Mouse (Mus musculus): ENCODE results near the gene Cenps. TPM values are rescaled to one million over a fixed set of nuclear protein-coding genes. Genes with fewer than 3 reads are reported as not detected.
A peak's percentile ranks its signal among the peaks of the same experiment; 100 is the strongest.
"Not testable (repeated sequence)": the region's sequence is repeated elsewhere in the genome, so short reads cannot be mapped to it uniquely, and the experiment has no call there.

The Cenps gene
- polyA plus RNA-seq, 1 experiment from 2014 or later: 46.6 TPM

DNA sequence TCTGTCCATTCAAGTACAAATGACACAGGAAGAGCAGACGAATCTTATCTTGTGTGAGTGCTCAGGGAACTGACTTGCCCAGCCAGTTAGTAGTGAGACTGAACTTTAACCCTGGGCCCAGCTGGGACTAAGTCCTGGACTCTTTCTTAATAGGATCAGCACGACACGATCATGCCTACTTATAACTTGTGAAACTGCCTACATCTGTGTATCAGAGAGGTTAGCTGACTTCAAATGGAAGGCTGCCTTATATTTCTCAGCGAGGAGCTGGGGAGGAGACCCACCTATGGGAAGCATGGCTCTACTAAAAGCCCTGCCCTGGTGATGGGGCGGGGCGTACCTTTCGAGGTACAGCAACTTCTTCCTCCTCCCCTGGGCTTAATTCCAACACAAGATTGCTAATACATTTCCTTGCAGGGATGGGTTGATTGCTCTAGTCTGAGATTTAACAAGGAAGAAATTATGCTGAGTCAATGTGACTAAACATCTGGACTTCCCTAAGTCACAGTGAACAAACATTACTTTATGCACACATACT is 33.0 kb upstream of the Cenps start:
- Histone ChIP-seq H3K4me3 (no peak overlapping the region), H3K4me2 (no peak overlapping the region), H3K4me1 (peaks cover 20% of the 10 kb centered on the region), H3K36me3 (no peaks in the 10 kb centered on the region), H3K9ac (no peak overlapping the region), H3K27ac (no peak overlapping the region), H3K27me3 (no peaks in the 10 kb centered on the region), H3K9me3 (no peaks in the 10 kb centered on the region)
- ATAC-seq (ENCODE audit: insufficient number of reproducible peaks, insufficient read depth, low FRiP score, low TSS enrichment, low read depth): no peak
- WGBS: 53% methylated on average over 7 of the region's 7 CpGs

DNA sequence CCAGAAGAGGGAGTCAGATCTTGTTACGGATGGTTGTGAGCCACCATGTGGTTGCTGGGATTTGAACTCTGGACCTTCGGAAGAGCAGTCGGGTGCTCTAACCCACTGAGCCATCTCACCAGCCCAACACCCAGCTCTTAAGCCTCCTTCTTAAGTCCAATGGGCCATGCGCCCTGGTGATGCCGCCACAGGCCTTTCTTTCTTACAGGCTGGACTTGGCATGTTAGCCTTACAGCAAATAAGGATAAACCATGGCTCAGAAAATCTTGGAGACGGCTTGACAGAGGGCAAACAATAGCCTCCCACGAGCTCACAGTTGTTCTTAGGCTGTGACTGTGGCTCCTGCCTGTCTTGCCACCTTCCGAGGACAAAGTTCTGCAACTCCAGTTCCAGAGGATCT is 32.5 kb upstream of the Cenps start:
- not testable (repeated sequence) for H3K27me3 ChIP-seq; ATAC-seq (ENCODE audit: insufficient number of reproducible peaks, insufficient read depth, low FRiP score, low TSS enrichment, low read depth); H3K36me3 ChIP-seq; H3K9ac ChIP-seq; H3K27ac ChIP-seq; H3K9me3 ChIP-seq; H3K4me2 ChIP-seq; H3K4me3 ChIP-seq
- H3K4me1 ChIP-seq: peaks cover 24% of the 10 kb centered on the region
- 85% methylated on average over 8 of the region's 8 CpGs for WGBS

DNA sequence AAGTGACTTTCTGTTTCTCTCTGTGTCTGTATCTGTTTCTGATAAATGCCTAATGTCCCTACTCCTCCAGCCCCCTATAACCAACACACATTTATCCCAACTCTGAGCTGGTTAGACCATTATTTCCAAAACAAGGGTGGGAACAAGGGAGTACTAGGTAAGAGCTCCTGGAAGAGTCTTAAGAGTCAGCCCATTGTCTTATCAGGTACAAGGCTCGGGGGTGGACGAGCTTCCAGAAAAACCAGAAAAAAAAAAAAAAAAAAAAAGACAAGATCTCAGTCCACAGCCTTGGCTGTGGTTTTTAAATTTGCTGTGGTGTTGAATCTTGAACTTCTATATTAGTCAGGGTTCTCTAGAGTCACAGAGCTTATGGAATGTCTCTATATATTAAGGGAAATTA is 30.6 kb upstream of the Cenps start:
- ATAC-seq (ENCODE audit: insufficient number of reproducible peaks, insufficient read depth, low FRiP score, low TSS enrichment, low read depth): no peak
- no peaks in the 10 kb centered on the region for H3K27me3 ChIP-seq
- peaks cover 11% of the 10 kb centered on the region; the same call in 1 of the 2 replicates for H3K36me3 ChIP-seq
- H3K4me3 ChIP-seq: no peak overlapping the region
- H3K4me1 ChIP-seq: peaks cover 25% of the 10 kb centered on the region
- no peak overlapping the region for H3K4me2 ChIP-seq
- H3K9me3 ChIP-seq: no peaks in the 10 kb centered on the region
- H3K27ac ChIP-seq: no peak overlapping the region
- 70% methylated on average over 2 of the region's 2 CpGs for WGBS
- H3K9ac ChIP-seq: no peak overlapping the region

GRCm38 (mm10) chr4:149166957-149167611 is 29.7 kb upstream of the Cenps start:
- Histone ChIP-seq H3K27me3 (no peaks in the 10 kb centered on the region), H3K27ac (peak overlapping the region; percentile 87), H3K9me3 (no peaks in the 10 kb centered on the region), H3K36me3 (peaks cover 18% of the 10 kb centered on the region), H3K9ac (peak overlapping the region; percentile 91), H3K4me1 (peaks cover 16% of the 10 kb centered on the region), H3K4me2 (peak overlapping the region; percentile 85), H3K4me3 (peak overlapping the region; percentile 87)
- WGBS: 1% methylated on average over 27 of the region's 27 CpGs
- no peak; the same call in 1 of the 2 replicates for ATAC-seq (ENCODE audit: insufficient number of reproducible peaks, insufficient read depth, low FRiP score, low TSS enrichment, low read depth)

- Histone ChIP-seq H3K9ac (peak within 1 kb of the TSS; percentile 91), H3K4me2 (peak within 1 kb of the TSS; percentile 85), H3K36me3 (peaks cover 25% of the 10 kb centered on the region), H3K27ac (peak within 1 kb of the TSS; percentile 87), H3K27me3 (no peaks in the 10 kb centered on the region), H3K9me3 (no peaks in the 10 kb centered on the region), H3K4me1 (peaks cover 12% of the 10 kb centered on the region), H3K4me3 (peak within 1 kb of the TSS; percentile 87)
- WGBS: under 1% methylated on average over 59 of the region's 59 CpGs
- peak; percentile 99 for ATAC-seq (ENCODE audit: insufficient number of reproducible peaks, insufficient read depth, low FRiP score, low TSS enrichment, low read depth)
These were observed 29.0 kb upstream of the Cenps start, which contains the start of gene Pgd for GRCm38 (mm10) chr4:149166215-149166946. Gene Pgd, minus strand, starts transcription at chr4:149166771.

- no peak for ATAC-seq (ENCODE audit: insufficient number of reproducible peaks, insufficient read depth, low FRiP score, low TSS enrichment, low read depth)
- no peak overlapping the region for H3K4me3 ChIP-seq
- peaks cover 12% of the 10 kb centered on the region for H3K4me1 ChIP-seq
- H3K9me3 ChIP-seq: no peaks in the 10 kb centered on the region
- WGBS: 55% methylated on average over 5 of the region's 5 CpGs
- H3K27ac ChIP-seq: no peak overlapping the region
- H3K36me3 ChIP-seq: peaks cover 47% of the 10 kb centered on the region
- H3K4me2 ChIP-seq: no peak overlapping the region
- H3K27me3 ChIP-seq: no peaks in the 10 kb centered on the region
- H3K9ac ChIP-seq: no peak overlapping the region
These were observed 26.7 kb upstream of the Cenps start for GRCm38 (mm10) chr4:149164150-149164549.

DNA sequence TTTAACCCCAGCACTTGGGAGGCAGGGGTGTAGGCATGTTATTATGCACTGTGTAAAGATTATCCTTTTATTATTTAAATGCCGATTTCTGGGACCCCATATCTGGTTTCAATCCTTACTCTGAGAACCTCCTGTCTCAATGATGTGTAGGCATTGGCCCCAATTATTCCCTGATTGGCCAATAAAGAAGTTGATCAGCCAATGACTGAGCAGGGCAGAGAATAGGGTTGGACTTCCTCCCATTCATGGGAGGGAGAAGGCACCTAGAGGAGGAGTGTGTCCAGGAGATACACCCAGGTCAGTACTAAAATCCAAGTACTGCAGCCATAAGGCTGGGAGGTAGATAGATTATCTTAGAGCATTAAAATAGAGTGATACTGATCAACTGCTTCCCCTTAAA is 25.8 kb upstream of the Cenps start:
- Histone ChIP-seq H3K4me1 (peaks cover 12% of the 10 kb centered on the region), H3K9ac (no peak overlapping the region), H3K4me3 (no peak overlapping the region), H3K27ac (no peak overlapping the region), H3K36me3 (peaks cover 56% of the 10 kb centered on the region), H3K27me3 (no peaks in the 10 kb centered on the region), H3K9me3 (no peaks in the 10 kb centered on the region), H3K4me2 (no peak overlapping the region)
- ATAC-seq (ENCODE audit: insufficient number of reproducible peaks, insufficient read depth, low FRiP score, low TSS enrichment, low read depth): no peak
- 58% methylated on average over 1 of the region's 1 CpGs for WGBS

DNA sequence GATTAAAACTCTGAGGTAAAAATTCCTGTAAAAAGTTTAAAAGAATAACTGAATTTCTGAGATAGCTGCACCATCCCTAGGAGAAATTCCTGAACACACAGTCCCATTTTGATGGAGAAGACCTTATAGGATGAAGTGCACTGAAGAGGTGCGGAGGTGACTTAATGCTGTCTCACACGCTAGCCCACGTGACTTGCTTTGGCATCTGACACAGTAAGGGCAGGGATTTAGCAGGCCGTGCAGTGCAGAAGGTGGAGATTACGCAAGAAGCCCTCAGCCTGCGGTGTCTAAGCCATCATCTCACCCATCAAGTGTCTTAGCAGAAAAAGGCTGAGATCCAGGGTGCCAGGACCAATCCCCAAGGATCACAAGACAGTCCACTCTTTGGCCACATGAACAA is 23.7 kb upstream of the Cenps start:
- no peak for ATAC-seq (ENCODE audit: insufficient number of reproducible peaks, insufficient read depth, low FRiP score, low TSS enrichment, low read depth)
- H3K4me2 ChIP-seq: no peak overlapping the region
- H3K36me3 ChIP-seq: peaks cover 76% of the 10 kb centered on the region
- H3K9ac ChIP-seq: no peak overlapping the region
- no peak overlapping the region for H3K4me3 ChIP-seq
- H3K27ac ChIP-seq: no peak overlapping the region
- WGBS: 93% methylated on average over 6 of the region's 6 CpGs
- no peaks in the 10 kb centered on the region for H3K27me3 ChIP-seq
- H3K4me1 ChIP-seq: peaks cover 12% of the 10 kb centered on the region
- H3K9me3 ChIP-seq: no peaks in the 10 kb centered on the region

- Histone ChIP-seq H3K9me3 (no peaks in the 10 kb centered on the region), H3K4me2 (no peak overlapping the region), H3K36me3 (peaks cover 89% of the 10 kb centered on the region), H3K27ac (no peak overlapping the region), H3K27me3 (no peaks in the 10 kb centered on the region), H3K4me1 (0 out of 2 replicates have a peak, but pooled peaks cover 3% of the 10 kb centered on the region), H3K9ac (no peak overlapping the region), H3K4me3 (no peak overlapping the region)
- 91% methylated on average over 13 of the region's 13 CpGs for WGBS
- ATAC-seq (ENCODE audit: insufficient number of reproducible peaks, insufficient read depth, low FRiP score, low TSS enrichment, low read depth): no peak
These were observed 22.5 kb upstream of the Cenps start for GRCm38 (mm10) chr4:149159891-149160290.

DNA sequence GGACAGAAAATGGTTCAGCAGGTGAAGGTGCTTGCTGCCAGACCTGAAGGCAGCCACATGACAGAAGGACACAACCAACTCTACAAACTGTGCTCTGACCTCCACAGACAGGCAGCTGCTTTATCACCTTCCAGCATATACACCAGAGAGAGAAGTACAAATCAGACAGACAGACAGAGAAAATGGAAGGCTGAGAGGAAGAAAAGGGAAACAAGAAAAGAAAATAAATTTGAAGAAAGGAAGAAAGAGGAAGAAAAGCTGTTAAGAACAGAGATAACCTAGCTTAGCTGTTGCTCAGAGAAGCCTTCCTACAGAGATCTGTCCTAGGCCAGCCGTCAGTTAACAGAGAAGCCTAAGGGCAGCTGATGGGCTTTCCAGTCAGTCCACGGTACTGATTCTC is 21.8 kb upstream of the Cenps start:
- no peak for ATAC-seq (ENCODE audit: insufficient number of reproducible peaks, insufficient read depth, low FRiP score, low TSS enrichment, low read depth)

GRCm38 (mm10) chr4:149157415-149157973 is 20.1 kb upstream of the Cenps start:
- H3K27me3 ChIP-seq: no peaks in the 10 kb centered on the region
- 93% methylated on average over 8 of the region's 8 CpGs for WGBS
- no peaks in the 10 kb centered on the region for H3K9me3 ChIP-seq
- H3K4me2 ChIP-seq: no peak overlapping the region
- no peak overlapping the region for H3K9ac ChIP-seq
- H3K27ac ChIP-seq: no peak overlapping the region
- no peaks in the 10 kb centered on the region for H3K4me1 ChIP-seq
- peaks cover 99% of the 10 kb centered on the region for H3K36me3 ChIP-seq
- H3K4me3 ChIP-seq: no peak overlapping the region
- no peak for ATAC-seq (ENCODE audit: insufficient number of reproducible peaks, insufficient read depth, low FRiP score, low TSS enrichment, low read depth)

More for the DNA sequence above, 21.8 kb upstream of the Cenps start:
- Histone ChIP-seq H3K4me3 (no peak overlapping the region), H3K27ac (no peak overlapping the region), H3K4me2 (no peak overlapping the region), H3K27me3 (no peaks in the 10 kb centered on the region), H3K9me3 (no peaks in the 10 kb centered on the region), H3K9ac (no peak overlapping the region), H3K36me3 (peaks cover 96% of the 10 kb centered on the region), H3K4me1 (0 out of 2 replicates have a peak, but pooled peaks cover 3% of the 10 kb centered on the region)
- WGBS: 79% methylated on average over 2 of the region's 2 CpGs

Measured in embryonic facial prominence, embryonic 13.5 days (tissue).